Mouse (Mus musculus): ENCODE results near the gene Rtca. TPM values are rescaled to one million over a fixed set of nuclear protein-coding genes. Genes with fewer than 3 reads are reported as not detected.

Gene Rtca
- polyA plus RNA-seq, 1 experiment from 2014 or later, result 118 TPM

DNA sequence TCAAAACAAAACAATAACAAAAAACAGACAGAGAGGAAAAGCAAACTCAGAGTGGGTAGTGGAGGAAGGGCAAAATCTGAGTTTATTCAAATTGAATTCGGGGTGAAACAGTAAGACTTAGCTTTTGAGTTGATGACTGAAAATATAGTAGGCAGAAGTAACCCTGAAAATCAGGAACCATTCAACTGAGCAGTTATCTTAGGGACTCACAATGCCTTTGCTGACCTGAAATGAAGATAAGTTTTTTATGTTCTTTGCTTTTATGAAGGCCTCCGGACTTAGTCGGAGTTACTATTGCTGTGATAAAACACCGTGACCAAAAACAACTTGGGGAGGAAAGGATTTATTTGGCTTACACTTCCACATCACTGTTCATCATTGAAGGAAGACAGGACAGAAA, 47.0 kb downstream of the Rtca start:
- whole genome bisulfite sequencing, result 84% methylated on average over 4 of the region's 4 CpGs
- Histone ChIP-seq H3K9ac (ENCODE audit: low read length) (no peak overlapping the region), H3K4me2 (ENCODE audit: low read depth) (no peak overlapping the region), H3K36me3 (ENCODE audit: control insufficient read depth, insufficient read depth, low read length) (no peaks in the 10 kb centered on the region), H3K27me3 (ENCODE audit: control insufficient read depth, insufficient read depth, low read length) (no peaks in the 10 kb centered on the region), H3K4me3 (ENCODE audit: low read depth, low read length) (no peak overlapping the region), H3K9me3 (ENCODE audit: control insufficient read depth, low read length) (no peaks in the 10 kb centered on the region), H3K27ac (ENCODE audit: low read depth, low read length) (no peak overlapping the region), H3K4me1 (ENCODE audit: control insufficient read depth, insufficient read depth, low read length) (no peaks in the 10 kb centered on the region)
- ATAC-seq (ENCODE audit: insufficient read depth, low FRiP score, low TSS enrichment) (no peak), DNase-seq (ENCODE audit: low spot score) (no peak)

DNA sequence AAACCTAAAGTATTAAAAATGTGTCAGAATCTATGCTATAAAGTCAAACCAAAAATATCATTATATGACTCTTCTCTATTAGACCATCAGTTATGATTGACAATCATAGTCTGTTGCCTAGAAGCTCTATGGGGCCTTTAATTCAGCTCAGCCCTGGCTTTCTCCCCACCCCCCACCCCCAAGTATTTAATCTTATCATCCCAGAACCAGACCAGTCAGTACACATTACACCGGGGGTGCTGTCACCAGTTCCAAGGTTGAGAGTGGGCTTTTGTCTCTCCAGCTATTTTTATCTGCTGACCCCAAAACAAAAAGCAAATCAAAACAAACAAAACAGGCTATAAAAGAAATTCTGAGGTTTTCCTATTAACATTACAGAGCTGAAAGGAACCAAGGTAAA, 53.5 kb downstream of the Rtca start:
- Histone ChIP-seq H3K36me3 (ENCODE audit: control insufficient read depth, insufficient read depth, low read length) (no peaks in the 10 kb centered on the region), H3K4me3 (ENCODE audit: low read depth, low read length) (no peak overlapping the region), H3K4me2 (ENCODE audit: low read depth) (no peak overlapping the region), H3K27ac (ENCODE audit: low read depth, low read length) (no peak overlapping the region), H3K27me3 (ENCODE audit: control insufficient read depth, insufficient read depth, low read length) (no peaks in the 10 kb centered on the region), H3K9ac (ENCODE audit: low read length) (no peak overlapping the region), H3K4me1 (ENCODE audit: control insufficient read depth, insufficient read depth, low read length) (no peaks in the 10 kb centered on the region), H3K9me3 (ENCODE audit: control insufficient read depth, low read length) (no peaks in the 10 kb centered on the region)
- ATAC-seq (ENCODE audit: insufficient read depth, low FRiP score, low TSS enrichment) (no peak), DNase-seq (ENCODE audit: low spot score) (no peak)
- WGBS, result 84% methylated on average over 1 of the region's 1 CpGs

DNA sequence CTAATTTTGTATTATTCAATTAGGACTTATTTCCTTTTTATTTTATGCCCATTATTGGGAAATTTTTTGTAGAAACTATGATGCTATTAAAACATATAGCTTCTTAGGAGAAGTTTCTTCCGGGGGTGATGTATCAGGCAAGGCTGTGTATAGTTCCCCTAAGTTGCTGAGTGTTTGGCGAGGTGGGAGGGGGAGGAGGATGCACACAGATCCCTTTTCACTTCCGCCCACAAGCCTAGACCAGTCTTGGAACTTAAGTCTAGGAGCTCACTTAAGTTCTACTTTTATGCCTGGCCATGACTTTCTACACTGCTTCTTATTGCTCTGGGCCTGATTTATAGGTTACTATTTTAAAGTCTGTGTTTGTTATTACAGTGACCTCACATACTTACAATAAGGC, 57.3 kb downstream of the Rtca start:
- Histone ChIP-seq H3K4me2 (ENCODE audit: low read depth) (no peak overlapping the region), H3K4me1 (ENCODE audit: control insufficient read depth, insufficient read depth, low read length) (no peaks in the 10 kb centered on the region), H3K9me3 (ENCODE audit: control insufficient read depth, low read length) (no peaks in the 10 kb centered on the region), H3K27ac (ENCODE audit: low read depth, low read length) (no peak overlapping the region), H3K4me3 (ENCODE audit: low read depth, low read length) (no peak overlapping the region), H3K27me3 (ENCODE audit: control insufficient read depth, insufficient read depth, low read length) (no peaks in the 10 kb centered on the region), H3K36me3 (ENCODE audit: control insufficient read depth, insufficient read depth, low read length) (no peaks in the 10 kb centered on the region), H3K9ac (ENCODE audit: low read length) (no peak overlapping the region)
- ATAC-seq (ENCODE audit: insufficient read depth, low FRiP score, low TSS enrichment) (no peak), DNase-seq (ENCODE audit: low spot score) (no peak)
- 88% methylated on average over 3 of the region's 3 CpGs for WGBS

DNA sequence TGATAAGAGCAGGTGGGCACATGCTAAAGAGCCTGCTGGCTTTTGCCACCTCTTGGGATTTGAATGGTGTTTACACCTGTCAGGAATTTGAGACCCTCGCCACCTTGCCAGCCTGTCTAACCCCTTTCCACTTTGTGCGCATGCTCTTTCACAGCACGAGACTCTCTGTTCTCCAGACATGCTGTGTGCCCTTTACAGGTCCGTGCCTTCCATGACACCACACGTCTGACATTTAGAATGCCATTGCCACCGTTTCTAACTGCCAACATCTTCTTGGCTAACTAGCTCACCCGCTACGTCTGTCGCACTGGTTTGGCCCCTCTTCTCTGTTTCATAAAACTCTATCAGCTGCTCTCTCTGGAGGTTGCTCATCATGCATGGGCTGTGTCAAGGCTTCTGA, 63.7 kb downstream of the Rtca start:
- H3K9ac ChIP-seq (ENCODE audit: low read length), result no peak overlapping the region
- H3K27me3 ChIP-seq (ENCODE audit: control insufficient read depth, insufficient read depth, low read length), result no peaks in the 10 kb centered on the region
- H3K9me3 ChIP-seq (ENCODE audit: control insufficient read depth, low read length), result no peaks in the 10 kb centered on the region
- WGBS, result 86% methylated on average over 9 of the region's 9 CpGs
- no peaks in the 10 kb centered on the region for H3K36me3 ChIP-seq (ENCODE audit: control insufficient read depth, insufficient read depth, low read length)
- H3K27ac ChIP-seq (ENCODE audit: low read depth, low read length), result no peak overlapping the region
- H3K4me3 ChIP-seq (ENCODE audit: low read depth, low read length), result no peak overlapping the region
- no peaks in the 10 kb centered on the region for H3K4me1 ChIP-seq (ENCODE audit: control insufficient read depth, insufficient read depth, low read length)
- DNase-seq (ENCODE audit: low spot score) (no peak), ATAC-seq (ENCODE audit: insufficient read depth, low FRiP score, low TSS enrichment) (no peak)
- H3K4me2 ChIP-seq (ENCODE audit: low read depth), result no peak overlapping the region

DNA sequence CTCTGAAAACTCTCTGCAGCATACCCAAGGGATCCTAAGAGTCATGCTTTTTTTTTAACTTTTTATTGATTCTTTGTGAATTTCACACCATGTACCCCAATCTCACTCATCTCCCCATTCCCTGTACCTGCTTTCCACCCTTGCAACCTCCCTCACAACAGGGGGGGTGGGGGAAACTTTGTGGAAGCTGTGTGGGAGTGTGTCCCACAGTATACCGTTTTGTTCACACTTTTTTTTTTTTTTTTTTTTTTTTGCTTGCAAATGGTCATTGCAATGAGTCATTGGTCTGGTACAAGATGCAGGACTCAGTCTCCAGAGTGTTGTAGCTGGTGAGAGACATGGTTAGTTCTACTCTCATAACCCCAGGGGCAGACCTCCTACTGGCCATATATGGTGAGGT, 65.2 kb downstream of the Rtca start:
- H3K9me3 ChIP-seq (ENCODE audit: control insufficient read depth, low read length), result no peaks in the 10 kb centered on the region
- ATAC-seq (ENCODE audit: insufficient read depth, low FRiP score, low TSS enrichment), result no peak
- WGBS, result 75% methylated on average over 1 of the region's 1 CpGs
- H3K4me2 ChIP-seq (ENCODE audit: low read depth), result no peak overlapping the region
- no peak for DNase-seq (ENCODE audit: low spot score)
- no peak overlapping the region for H3K9ac ChIP-seq (ENCODE audit: low read length)
- no peaks in the 10 kb centered on the region for H3K36me3 ChIP-seq (ENCODE audit: control insufficient read depth, insufficient read depth, low read length)
- no peaks in the 10 kb centered on the region for H3K27me3 ChIP-seq (ENCODE audit: control insufficient read depth, insufficient read depth, low read length)
- H3K4me1 ChIP-seq (ENCODE audit: control insufficient read depth, insufficient read depth, low read length), result no peaks in the 10 kb centered on the region
- no peak overlapping the region for H3K4me3 ChIP-seq (ENCODE audit: low read depth, low read length)
- H3K27ac ChIP-seq (ENCODE audit: low read depth, low read length), result no peak overlapping the region

DNA sequence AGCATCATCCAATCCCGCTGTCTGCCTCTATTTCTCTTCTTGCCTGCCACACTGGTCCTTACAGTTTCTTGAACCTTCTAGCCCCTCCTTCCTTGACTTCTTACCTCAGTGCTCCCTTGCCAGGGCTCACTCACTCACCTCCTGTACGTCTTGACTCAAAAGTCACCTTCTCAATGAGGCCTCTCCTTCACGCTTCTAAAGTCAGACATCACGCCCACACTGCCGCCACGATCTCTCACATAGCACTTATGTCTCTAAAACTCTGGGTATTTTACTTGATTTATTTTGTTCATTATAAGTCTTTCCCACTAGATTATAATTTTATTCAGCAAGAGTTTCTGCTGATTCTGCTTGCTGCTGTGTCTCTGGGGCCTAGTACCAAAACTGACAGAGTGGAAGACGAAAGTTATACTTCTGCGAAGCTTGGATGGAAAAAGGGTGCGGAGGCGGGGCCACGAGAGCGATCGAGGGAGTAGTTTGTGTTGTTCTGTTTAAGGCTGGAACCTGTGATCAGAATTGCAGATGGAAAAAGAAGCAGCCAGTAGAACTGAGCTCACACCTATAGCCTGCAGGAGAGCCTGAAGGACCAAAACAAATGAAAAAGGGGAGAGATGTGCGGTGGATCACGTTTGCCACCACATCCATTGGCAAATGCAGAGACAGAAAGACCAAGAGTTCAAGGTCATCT, 66.3 kb downstream of the Rtca start:
- 90% methylated on average over 15 of the region's 15 CpGs for WGBS
- Histone ChIP-seq H3K36me3 (ENCODE audit: control insufficient read depth, insufficient read depth, low read length) (no peaks in the 10 kb centered on the region), H3K4me2 (ENCODE audit: low read depth) (no peak overlapping the region), H3K9me3 (ENCODE audit: control insufficient read depth, low read length) (no peaks in the 10 kb centered on the region), H3K4me1 (ENCODE audit: control insufficient read depth, insufficient read depth, low read length) (no peaks in the 10 kb centered on the region), H3K9ac (ENCODE audit: low read length) (no peak overlapping the region), H3K4me3 (ENCODE audit: low read depth, low read length) (no peak overlapping the region), H3K27me3 (ENCODE audit: control insufficient read depth, insufficient read depth, low read length) (no peaks in the 10 kb centered on the region), H3K27ac (ENCODE audit: low read depth, low read length) (no peak overlapping the region)
- no peak for ATAC-seq (ENCODE audit: insufficient read depth, low FRiP score, low TSS enrichment)
- DNase-seq (ENCODE audit: low spot score), result no peak

DNA sequence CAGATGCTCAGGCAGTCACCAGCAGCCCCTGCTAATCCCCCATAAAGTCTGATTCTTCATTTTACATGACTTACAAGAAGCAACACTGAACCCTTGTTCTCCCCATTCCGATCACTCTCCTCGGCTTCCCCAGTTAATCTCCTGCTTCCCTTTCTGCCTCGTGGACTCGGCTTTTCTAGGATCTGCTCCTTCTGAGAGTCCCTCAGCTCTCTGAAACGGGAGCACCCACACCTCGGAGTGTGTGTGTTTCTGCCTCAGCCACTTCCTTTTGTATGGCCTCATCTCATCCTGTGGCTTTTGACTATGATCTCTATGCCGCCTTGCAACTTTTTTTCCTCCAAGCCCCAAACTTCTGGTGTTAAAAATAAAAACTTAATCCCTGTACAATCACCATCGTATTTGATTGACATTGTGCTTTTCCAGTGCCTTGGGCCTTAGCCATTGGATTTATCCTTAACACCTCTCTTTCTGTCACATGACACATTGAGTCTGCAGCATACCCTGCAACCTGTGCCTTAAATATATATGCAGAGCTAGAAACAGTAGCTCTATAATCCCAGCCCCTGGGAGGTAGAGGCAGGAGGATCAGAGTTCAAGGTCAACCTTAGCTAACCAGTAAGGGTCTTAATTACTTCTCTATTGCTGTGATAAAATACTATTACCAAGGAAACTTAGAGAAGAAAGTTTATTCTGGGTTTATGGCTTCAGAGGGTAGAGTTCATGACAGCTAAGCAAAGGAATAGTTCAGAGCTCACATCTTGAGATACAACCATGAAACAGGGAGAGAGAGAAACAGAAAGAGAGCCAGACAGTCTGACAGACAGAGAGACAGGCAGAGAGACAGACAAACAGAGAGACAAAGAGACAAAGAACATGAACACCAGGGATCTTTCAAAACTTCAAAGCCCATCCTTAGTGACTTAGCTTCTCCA, 67.7 kb downstream of the Rtca start:
- Histone ChIP-seq H3K4me3 (ENCODE audit: low read depth, low read length) (no peak overlapping the region), H3K4me1 (ENCODE audit: control insufficient read depth, insufficient read depth, low read length) (no peaks in the 10 kb centered on the region), H3K4me2 (ENCODE audit: low read depth) (no peak overlapping the region), H3K36me3 (ENCODE audit: control insufficient read depth, insufficient read depth, low read length) (no peaks in the 10 kb centered on the region), H3K9ac (ENCODE audit: low read length) (no peak overlapping the region), H3K27ac (ENCODE audit: low read depth, low read length) (no peak overlapping the region), H3K27me3 (ENCODE audit: control insufficient read depth, insufficient read depth, low read length) (no peaks in the 10 kb centered on the region), H3K9me3 (ENCODE audit: control insufficient read depth, low read length) (no peaks in the 10 kb centered on the region)
- WGBS, result 79% methylated on average over 8 of the region's 8 CpGs
- DNase-seq (ENCODE audit: low spot score) (no peak), ATAC-seq (ENCODE audit: insufficient read depth, low FRiP score, low TSS enrichment) (no peak)

All from neural tube, embryonic 11.5 days (tissue).